Mouse (Mus musculus): ENCODE data around the gene Wwc2.

Wwc2 gene

GRCm38 (mm10) chr8:47939933-47940870, 50.5 kb downstream of the Wwc2 start:
- DNase-seq (ENCODE audit: low read depth, low spot score) = no peak

- no peak for DNase-seq (ENCODE audit: low read depth, low spot score)
Measured at GRCm38 (mm10) chr8:47939217-47939616, 51.5 kb downstream of the Wwc2 start.

- no peak for DNase-seq (ENCODE audit: low read depth, low spot score)
Measured at GRCm38 (mm10) chr8:47936386-47936785, 54.3 kb downstream of the Wwc2 start.

GRCm38 (mm10) chr8:47935461-47935860, 55.3 kb downstream of the Wwc2 start:
- DNase-seq (ENCODE audit: low read depth, low spot score) = no peak

- no peak for DNase-seq (ENCODE audit: low read depth, low spot score)
Measured at GRCm38 (mm10) chr8:47933087-47933486, 57.6 kb downstream of the Wwc2 start.

- peak; percentile 76 for DNase-seq (ENCODE audit: low read depth, low spot score)
Measured at GRCm38 (mm10) chr8:47932028-47932790, 58.5 kb downstream of the Wwc2 start.

GRCm38 (mm10) chr8:47931371-47931770, 59.4 kb downstream of the Wwc2 start:
- no peak for DNase-seq (ENCODE audit: low read depth, low spot score)

GRCm38 (mm10) chr8:47929615-47930014, 61.1 kb downstream of the Wwc2 start:
- no peak for DNase-seq (ENCODE audit: low read depth, low spot score)

GRCm38 (mm10) chr8:47928604-47929185, 62.0 kb downstream of the Wwc2 start:
- DNase-seq (ENCODE audit: low read depth, low spot score) = no peak

- no peak for DNase-seq (ENCODE audit: low read depth, low spot score)
Measured at GRCm38 (mm10) chr8:47924921-47925320, 65.8 kb downstream of the Wwc2 start.

GRCm38 (mm10) chr8:47922816-47923215, 67.9 kb downstream of the Wwc2 start:
- DNase-seq (ENCODE audit: low read depth, low spot score) = no peak

- no peak for DNase-seq (ENCODE audit: low read depth, low spot score)
Measured at GRCm38 (mm10) chr8:47922011-47922410, 68.7 kb downstream of the Wwc2 start.

GRCm38 (mm10) chr8:47920575-47921144, 70.1 kb downstream of the Wwc2 start:
- no peak for DNase-seq (ENCODE audit: low read depth, low spot score)

GRCm38 (mm10) chr8:47917060-47918035, 73.4 kb downstream of the Wwc2 start:
- DNase-seq (ENCODE audit: low read depth, low spot score) = no peak

- DNase-seq (ENCODE audit: low read depth, low spot score) = no peak
Measured at GRCm38 (mm10) chr8:47915521-47915920, 75.2 kb downstream of the Wwc2 start.

- DNase-seq (ENCODE audit: low read depth, low spot score) = no peak
Measured at GRCm38 (mm10) chr8:47914946-47915345, 75.8 kb downstream of the Wwc2 start.

- DNase-seq (ENCODE audit: low read depth, low spot score) = no peak
Measured at GRCm38 (mm10) chr8:47914161-47914560, 76.6 kb downstream of the Wwc2 start.

GRCm38 (mm10) chr8:47913621-47914020, 77.1 kb downstream of the Wwc2 start:
- DNase-seq (ENCODE audit: low read depth, low spot score) = no peak

GRCm38 (mm10) chr8:47909681-47910080, 81.0 kb downstream of the Wwc2 start:
- DNase-seq (ENCODE audit: low read depth, low spot score) = no peak

GRCm38 (mm10) chr8:47907056-47907455, 83.7 kb downstream of the Wwc2 start:
- no peak for DNase-seq (ENCODE audit: low read depth, low spot score)

- DNase-seq (ENCODE audit: low read depth, low spot score) = no peak
Measured at GRCm38 (mm10) chr8:47906142-47906541, 84.6 kb downstream of the Wwc2 start.

Data from mesoderm, embryonic 11.5 days (tissue).